Mouse (Mus musculus): ENCODE measurements around the gene Psmc1. TPM values are rescaled to one million over a fixed set of nuclear protein-coding genes. Genes with fewer than 3 reads are reported as not detected.

Psmc1 gene
- polyA plus RNA-seq, 2 experiments: 127 to 245 TPM

DNA sequence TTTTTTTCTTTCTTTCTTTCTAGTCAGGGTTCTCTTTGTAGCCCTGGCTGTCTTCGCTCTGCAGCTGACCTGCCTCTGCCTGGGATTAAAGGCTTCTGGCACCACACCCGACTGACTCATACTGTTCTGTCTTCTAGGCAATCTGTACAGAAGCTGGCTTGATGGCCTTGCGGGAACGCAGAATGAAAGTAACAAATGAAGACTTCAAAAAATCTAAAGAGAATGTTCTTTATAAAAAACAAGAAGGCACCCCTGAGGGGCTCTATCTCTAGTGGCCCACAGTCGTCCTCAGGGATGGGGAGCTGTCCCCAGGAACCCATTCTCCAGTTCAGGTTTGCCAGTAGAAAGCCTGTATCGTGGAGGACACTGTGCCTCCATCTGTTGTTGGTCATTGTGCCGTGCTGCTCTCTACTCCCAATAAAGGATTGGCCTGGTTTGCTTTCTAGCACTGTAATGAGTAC is 13.0 kb downstream of the Psmc1 start:
- Histone ChIP-seq H3K36me3 (ENCODE audit: control insufficient read depth, insufficient read depth, low read length) (peaks cover 93% of the 10 kb centered on the region), H3K27me3 (ENCODE audit: control insufficient read depth, insufficient read depth, low read length) (no peaks in the 10 kb centered on the region), H3K9ac (ENCODE audit: low read depth, low read length, severe bottlenecking) (no peak overlapping the region), H3K9me3 (ENCODE audit: control insufficient read depth, low read length) (no peaks in the 10 kb centered on the region), H3K4me3 (replicated peaks; ENCODE audit: low read length) (no peak overlapping the region), H3K4me1 (ENCODE audit: control insufficient read depth, insufficient read depth, low read length) (no peaks in the 10 kb centered on the region), H3K4me2 (replicated peaks; ENCODE audit: low read depth, low read length, severe bottlenecking) (no peak overlapping the region), H3K27ac (replicated peaks; ENCODE audit: low read depth, low read length) (no peak overlapping the region)
- ATAC-seq (ENCODE audit: low FRiP score, low read depth): no peak
- no peak for TF ChIP-seq POLR2A (IDR thresholded peaks at IDR 0.05; ENCODE audit: borderline replicate concordance, extremely low read depth, insufficient read depth, insufficient read length)
- DNase-seq (ENCODE audit: low spot score): no peak
- WGBS: 82% methylated on average over 7 of the region's 7 CpGs

DNA sequence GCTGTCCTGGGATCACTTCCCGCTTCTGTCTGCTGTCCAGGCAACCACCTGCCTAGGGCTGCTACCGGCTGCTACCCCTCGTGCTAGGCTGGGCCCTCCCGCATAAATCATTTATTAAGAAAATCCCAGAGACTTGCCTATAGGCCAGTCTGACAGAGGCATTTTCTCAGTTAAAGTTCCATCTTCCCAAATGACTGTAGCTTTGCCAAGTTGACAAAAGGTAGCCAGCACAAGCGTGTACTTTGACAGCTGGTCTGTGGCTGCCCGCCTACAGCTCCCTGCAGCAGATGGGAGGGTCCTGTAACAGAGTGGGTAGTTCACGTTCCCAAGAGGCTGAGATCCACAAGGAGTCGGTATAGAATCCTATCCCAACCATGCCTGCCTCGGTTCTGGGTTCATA is 13.5 kb downstream of the Psmc1 start:
- DNase-seq (ENCODE audit: low spot score) (no peak), ATAC-seq (ENCODE audit: low FRiP score, low read depth) (no peak)
- H3K9ac ChIP-seq (ENCODE audit: low read depth, low read length, severe bottlenecking): no peak overlapping the region
- H3K4me1 ChIP-seq (ENCODE audit: control insufficient read depth, insufficient read depth, low read length): no peaks in the 10 kb centered on the region
- no peak overlapping the region for H3K27ac ChIP-seq (replicated peaks; ENCODE audit: low read depth, low read length)
- H3K9me3 ChIP-seq (ENCODE audit: control insufficient read depth, low read length): no peaks in the 10 kb centered on the region
- no peak overlapping the region for H3K4me3 ChIP-seq (replicated peaks; ENCODE audit: low read length)
- peaks cover 92% of the 10 kb centered on the region for H3K36me3 ChIP-seq (ENCODE audit: control insufficient read depth, insufficient read depth, low read length)
- WGBS: 84% methylated on average over 9 of the region's 9 CpGs
- no peaks in the 10 kb centered on the region for H3K27me3 ChIP-seq (ENCODE audit: control insufficient read depth, insufficient read depth, low read length)
- no peak overlapping the region for H3K4me2 ChIP-seq (replicated peaks; ENCODE audit: low read depth, low read length, severe bottlenecking)
- no peak for TF ChIP-seq POLR2A (IDR thresholded peaks at IDR 0.05; ENCODE audit: borderline replicate concordance, extremely low read depth, insufficient read depth, insufficient read length)

DNA sequence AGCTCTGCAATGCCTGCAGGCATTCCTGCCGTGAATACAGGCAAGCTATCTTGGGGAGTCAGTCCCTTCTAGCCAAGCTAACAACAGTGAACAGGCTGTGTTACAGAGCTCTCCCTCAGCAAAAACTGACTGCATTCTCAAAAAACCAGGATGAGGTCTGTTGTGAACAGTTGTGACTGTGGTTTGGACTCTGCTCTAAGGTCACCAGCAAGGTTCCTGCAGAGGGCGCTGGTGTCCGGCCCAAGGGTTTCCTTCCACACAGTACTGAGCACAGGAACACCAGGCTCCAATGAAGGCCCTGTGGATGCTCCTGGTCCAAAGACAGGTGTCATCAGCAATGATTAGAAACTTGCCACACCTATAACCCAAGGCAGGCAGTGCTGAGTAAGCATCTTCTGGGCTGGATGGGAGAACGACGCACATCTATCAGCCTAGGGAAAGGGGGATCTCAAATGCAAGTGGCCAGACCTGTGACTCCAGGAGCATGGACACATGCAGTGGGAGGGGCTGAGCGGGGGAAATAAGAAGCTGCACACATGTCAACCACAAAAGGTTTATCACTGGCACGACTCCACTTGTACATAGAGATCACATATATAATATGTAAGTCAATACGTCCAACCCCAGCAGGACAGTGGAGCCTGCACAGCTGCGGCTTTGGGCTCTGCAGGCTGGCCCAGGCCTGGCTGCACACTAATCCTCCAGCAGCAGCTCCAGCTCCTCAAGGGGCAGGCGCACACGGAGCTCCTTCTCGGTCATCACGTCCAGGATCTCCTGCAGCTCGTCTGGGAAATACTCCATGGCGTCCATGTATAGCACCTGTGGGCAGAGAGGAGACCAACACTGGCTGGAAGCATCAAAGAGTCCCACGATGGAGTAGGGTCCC is 15.2 kb downstream of the Psmc1 start:
- WGBS: 83% methylated on average over 16 of the region's 16 CpGs
- Histone ChIP-seq H3K27me3 (ENCODE audit: control insufficient read depth, insufficient read depth, low read length) (no peaks in the 10 kb centered on the region), H3K4me2 (replicated peaks; ENCODE audit: low read depth, low read length, severe bottlenecking) (no peak overlapping the region), H3K9me3 (ENCODE audit: control insufficient read depth, low read length) (no peaks in the 10 kb centered on the region), H3K4me3 (replicated peaks; ENCODE audit: low read length) (no peak overlapping the region), H3K4me1 (ENCODE audit: control insufficient read depth, insufficient read depth, low read length) (no peaks in the 10 kb centered on the region), H3K9ac (ENCODE audit: low read depth, low read length, severe bottlenecking) (no peak overlapping the region), H3K36me3 (ENCODE audit: control insufficient read depth, insufficient read depth, low read length) (peaks cover 90% of the 10 kb centered on the region), H3K27ac (replicated peaks; ENCODE audit: low read depth, low read length) (no peak overlapping the region)
- peak; percentile 62 for ATAC-seq (ENCODE audit: low FRiP score, low read depth)
- DNase-seq (ENCODE audit: low spot score): peak; percentile 20
- no peak for TF ChIP-seq POLR2A (IDR thresholded peaks at IDR 0.05; ENCODE audit: borderline replicate concordance, extremely low read depth, insufficient read depth, insufficient read length)

- Histone ChIP-seq H3K36me3 (ENCODE audit: control insufficient read depth, insufficient read depth, low read length) (peaks cover 88% of the 10 kb centered on the region), H3K4me3 (replicated peaks; ENCODE audit: low read length) (no peak overlapping the region), H3K27ac (replicated peaks; ENCODE audit: low read depth, low read length) (no peak overlapping the region), H3K4me2 (replicated peaks; ENCODE audit: low read depth, low read length, severe bottlenecking) (no peak overlapping the region), H3K9me3 (ENCODE audit: control insufficient read depth, low read length) (no peaks in the 10 kb centered on the region), H3K9ac (ENCODE audit: low read depth, low read length, severe bottlenecking) (0 out of 2 replicates have a peak overlapping the region, but pooled peaks have one; percentile 16), H3K27me3 (ENCODE audit: control insufficient read depth, insufficient read depth, low read length) (no peaks in the 10 kb centered on the region), H3K4me1 (ENCODE audit: control insufficient read depth, insufficient read depth, low read length) (no peaks in the 10 kb centered on the region)
- no peak for TF ChIP-seq POLR2A (IDR thresholded peaks at IDR 0.05; ENCODE audit: borderline replicate concordance, extremely low read depth, insufficient read depth, insufficient read length)
- DNase-seq (ENCODE audit: low spot score): no peak
- no peak for ATAC-seq (ENCODE audit: low FRiP score, low read depth)
- 71% methylated on average over 17 of the region's 17 CpGs for WGBS
These were observed 17.3 kb downstream of the Psmc1 start for GRCm38 (mm10) chr12:100126968-100127865.

DNA sequence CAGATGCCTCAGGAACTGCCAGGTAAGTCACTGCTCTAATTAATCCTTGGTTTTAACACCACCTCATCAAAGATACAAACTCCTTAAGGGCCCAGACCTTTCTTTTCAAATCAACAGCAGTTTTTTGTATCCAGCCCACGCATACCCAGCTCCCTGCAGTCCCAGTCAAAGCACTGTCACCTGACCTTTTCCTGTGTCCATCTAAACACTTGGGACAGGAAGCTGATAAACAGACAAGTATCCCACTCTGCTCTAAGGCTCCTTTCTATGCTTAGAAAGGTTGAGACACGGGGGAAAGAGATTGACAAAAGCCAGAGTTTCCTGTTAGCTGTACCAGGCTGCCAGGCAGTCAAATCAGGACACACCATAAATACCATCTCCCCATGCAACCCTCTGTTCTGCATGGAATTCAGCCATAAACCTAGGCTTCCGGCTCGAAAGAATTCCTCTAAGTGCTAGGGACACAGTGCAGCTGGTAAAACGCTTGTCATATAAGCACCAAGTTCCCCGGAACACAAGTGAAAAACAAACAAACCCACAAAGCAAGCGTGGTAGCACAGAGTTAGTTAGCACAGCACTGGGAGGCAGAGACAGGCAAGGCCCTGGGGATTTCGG is 18.0 kb downstream of the Psmc1 start:
- peak; percentile 51 for DNase-seq (ENCODE audit: low spot score)
- Histone ChIP-seq H3K27me3 (ENCODE audit: control insufficient read depth, insufficient read depth, low read length) (no peaks in the 10 kb centered on the region), H3K4me2 (replicated peaks; ENCODE audit: low read depth, low read length, severe bottlenecking) (no peak overlapping the region), H3K9me3 (ENCODE audit: control insufficient read depth, low read length) (no peaks in the 10 kb centered on the region), H3K4me3 (replicated peaks; ENCODE audit: low read length) (no peak overlapping the region), H3K27ac (replicated peaks; ENCODE audit: low read depth, low read length) (no peak overlapping the region), H3K4me1 (ENCODE audit: control insufficient read depth, insufficient read depth, low read length) (no peaks in the 10 kb centered on the region), H3K36me3 (ENCODE audit: control insufficient read depth, insufficient read depth, low read length) (peaks cover 88% of the 10 kb centered on the region), H3K9ac (ENCODE audit: low read depth, low read length, severe bottlenecking) (peak overlapping the region; percentile 16; the same call in 1 of the 2 replicates)
- no peak for TF ChIP-seq POLR2A (IDR thresholded peaks at IDR 0.05; ENCODE audit: borderline replicate concordance, extremely low read depth, insufficient read depth, insufficient read length)
- ATAC-seq (ENCODE audit: low FRiP score, low read depth): peak; percentile 32; the same call in 1 of the 2 replicates
- 26% methylated on average over 8 of the region's 8 CpGs for WGBS

Measured in limb, embryonic 14.5 days (tissue).